19 mouse cellular contexts compared by ENCODE assay signal in genomic region chr2:32357710-32358109, GRCm38 (mm10). TPM values are rescaled to one million over a fixed set of nuclear protein-coding genes. Genes with fewer than 3 reads are reported as not detected.
"Had no signal": no experiment of that assay in that cellular context is flagged by ENCODE, and none has a peak within 500 bp of the region (broad histone marks: within the 10 kb centered on the region; RNA-seq: fewer than 3 reads in every experiment).

No protein-coding gene starts in this region.

- H3K4me3 ChIP-seq: lung, embryonic 15.5 days; megakaryocyte, embryonic 14.5 days; midbrain, embryonic 13.5 days; midbrain, embryonic 15.5 days; neural tube, embryonic 12.5 days; stomach, embryonic 15.5 days had no signal

- DNase-seq: lung, adult 2 months; lung, postnatal 14 days; lung, postnatal 36 days; right cerebral cortex, postnatal 14 days; thymus, adult 2 months; thymus, postnatal 25 days; thymus, postnatal 4 days had no signal

- H3K27me3 ChIP-seq: stomach, embryonic 15.5 days had no signal

- H3K27ac ChIP-seq: lung, embryonic 15.5 days; macrophage; midbrain, embryonic 13.5 days; midbrain, embryonic 15.5 days; neural tube, embryonic 12.5 days; stomach, embryonic 15.5 days; stomach, postnatal 0 days had no signal

RNA-seq across cellular contexts. Expression of gene Dnm1, which starts 4.6 kb away (rescaled TPM):
- total RNA-seq: megakaryocyte progenitor cell, adult 5-6 weeks; monocyte, adult 5-6 weeks; neutrophil, adult 5-6 weeks had no signal

RNA-seq across cellular contexts. Expression of gene Lcn2, which starts 30.3 kb away (rescaled TPM):
- total RNA-seq: midbrain, postnatal 0 days had no signal
